Mouse (Mus musculus) MEL (cell line): ENCODE data around the gene Sec24d. TPM values are rescaled to one million over a fixed set of nuclear protein-coding genes. Genes with fewer than 3 reads are reported as not detected.

Experiments
- DNase-seq: peaks from one replicate; pipeline ENCODE4 v3.0.0; 2011; ENCODE audit warnings: low read depth, low spot score
- H3K27ac ChIP-seq: 2 replicates; pipeline ENCODE4 v1.5.1; 2012; ENCODE audit warnings: low read depth, mild to moderate bottlenecking, control low read depth, low read length, moderate library complexity; ENCODE audit not compliant: control insufficient read depth
- H3K27me3 ChIP-seq, 2 experiments: fragments of 150-350 bp in 1 of 2; sonication (generic) in 1 of 2; 2 replicates each; pipeline ENCODE4 v1.6.1; 2012; ENCODE audit warnings: low read length in 2 of 2, mild to moderate bottlenecking in 2 of 2, improper control_type of control experiment in 1 of 2, moderate library complexity in 1 of 2; ENCODE audit not compliant: insufficient read depth in 2 of 2, control insufficient read depth in 1 of 2
- H3K36me3 ChIP-seq, 2 experiments: 2 replicates each; pipeline ENCODE4 v1.6.1; 2012 to 2014; ENCODE audit warnings: low read length in 2 of 2, improper control_type of control experiment in 1 of 2, inconsistent platforms in 1 of 2, mild to moderate bottlenecking in 1 of 2; ENCODE audit not compliant: insufficient read depth in 2 of 2, control insufficient read depth in 1 of 2
- H3K4me1 ChIP-seq, 2 experiments: fragments of 150-350 bp in 1 of 2; sonication (generic) in 1 of 2; 2 replicates each; pipeline ENCODE4 v1.6.1; 2012; ENCODE audit warnings: low read length in 2 of 2, improper control_type of control experiment in 1 of 2, mild to moderate bottlenecking in 1 of 2; ENCODE audit not compliant: insufficient read depth in 2 of 2, control insufficient read depth in 1 of 2
- H3K4me3 ChIP-seq, 2 experiments: fragments of 150-350 bp in 1 of 2; sonication (generic) in 1 of 2; 2 replicates each; pipeline ENCODE4 v1.5.1; 2012; ENCODE audit warnings: low read depth in 2 of 2, low read length in 2 of 2, mild to moderate bottlenecking in 2 of 2, moderate library complexity in 2 of 2, control low read depth in 1 of 2, improper control_type of control experiment in 1 of 2; ENCODE audit not compliant: control insufficient read depth in 1 of 2, insufficient read depth in 1 of 2
- H3K79me2 ChIP-seq: 2 replicates; pipeline ENCODE4 v1.6.1; 2012; ENCODE audit warnings: mild to moderate bottlenecking, low read length, moderate library complexity; ENCODE audit not compliant: control insufficient read depth, poor library complexity, insufficient read depth
- H3K9ac ChIP-seq: 2 replicates; pipeline ENCODE4 v1.6.1; 2012; ENCODE audit warnings: low read depth, mild to moderate bottlenecking, control low read depth, low read length, moderate library complexity; ENCODE audit not compliant: control insufficient read depth, poor library complexity, severe bottlenecking
- H3K9me3 ChIP-seq: fragments of 150-350 bp; sonication (generic); replicated peaks from 2 replicates; pipeline ENCODE4 v1.6.1; 2012; ENCODE audit warnings: mild to moderate bottlenecking, low read length, improper control_type of control experiment, moderate library complexity; ENCODE audit not compliant: insufficient read depth
- ELF1 ChIP-seq: IDR thresholded peaks from 2 replicates; pipeline ENCODE4 v1.6.1; 2014; ENCODE audit warnings: low read depth, mild to moderate bottlenecking, inconsistent platforms, low read length, improper control_type of control experiment, moderate library complexity
- EP300 ChIP-seq, 2 experiments: IDR thresholded peaks; 2 replicates each; pipeline ENCODE4 v1.6.1; 2011; ENCODE audit warnings: improper control_type of control experiment in 2 of 2, low read length in 2 of 2, low read depth in 1 of 2, mild to moderate bottlenecking in 1 of 2
- GABPA ChIP-seq: IDR thresholded peaks from 2 replicates; pipeline ENCODE4 v1.6.1; 2012; ENCODE audit warnings: low read depth, mild to moderate bottlenecking, inconsistent platforms, low read length, improper control_type of control experiment, moderate library complexity
- HCFC1 ChIP-seq: IDR thresholded peaks from 2 replicates; pipeline ENCODE4 v1.6.1; 2012; ENCODE audit warnings: low read depth, mild to moderate bottlenecking, inconsistent platforms, low read length, improper control_type of control experiment, moderate library complexity
- JUND ChIP-seq: IDR thresholded peaks from 2 replicates; pipeline ENCODE4 v1.6.1; 2011; ENCODE audit warnings: low read depth, mild to moderate bottlenecking, improper control_type of control experiment, low read length
- MAFK ChIP-seq: IDR thresholded peaks from 2 replicates; pipeline ENCODE4 v1.6.1; 2011; ENCODE audit warnings: low read depth, mild to moderate bottlenecking, low read length, improper control_type of control experiment, borderline replicate concordance
- MEF2A ChIP-seq: IDR thresholded peaks from 2 replicates; pipeline ENCODE4 v1.6.1; 2014; ENCODE audit warnings: low read depth, mild to moderate bottlenecking, inconsistent platforms, low read length, improper control_type of control experiment; ENCODE audit not compliant: poor library complexity, insufficient replicate concordance, severe bottlenecking; ENCODE audit errors: extremely low read depth
- MXI1 ChIP-seq: IDR thresholded peaks from 2 replicates; pipeline ENCODE4 v1.6.1; 2011; ENCODE audit warnings: mild to moderate bottlenecking, low read depth, low read length, improper control_type of control experiment
- NRF1 ChIP-seq: IDR thresholded peaks from 2 replicates; pipeline ENCODE4 v1.6.1; 2014; ENCODE audit warnings: low read depth, mild to moderate bottlenecking, inconsistent platforms, low read length, improper control_type of control experiment, moderate library complexity; ENCODE audit not compliant: poor library complexity, insufficient read depth, severe bottlenecking
- POLR2A ChIP-seq, 2 experiments: IDR thresholded peaks; 2 replicates each; pipeline ENCODE4 v1.6.1; 2011 to 2012; ENCODE audit warnings: low read length in 2 of 2, mild to moderate bottlenecking in 2 of 2, control low read depth in 1 of 2, improper control_type of control experiment in 1 of 2, low read depth in 1 of 2, moderate library complexity in 1 of 2; ENCODE audit not compliant: control insufficient read depth in 1 of 2, insufficient read depth in 1 of 2, poor library complexity in 1 of 2
- POLR2AphosphoS2 ChIP-seq: IDR thresholded peaks from 2 replicates; pipeline ENCODE4 v1.6.1; 2011; ENCODE audit warnings: low read length, improper control_type of control experiment
- RAD21 ChIP-seq: IDR thresholded peaks from 2 replicates; pipeline ENCODE4 v1.6.1; 2011; ENCODE audit warnings: mild to moderate bottlenecking, low read depth, low read length, improper control_type of control experiment
- SIN3A ChIP-seq: IDR thresholded peaks from 2 replicates; pipeline ENCODE4 v1.6.1; 2012; ENCODE audit warnings: low read length, improper control_type of control experiment, inconsistent platforms
- TAL1 ChIP-seq: IDR thresholded peaks from 2 replicates; pipeline ENCODE4 v1.6.1; 2012; ENCODE audit warnings: mild to moderate bottlenecking, inconsistent platforms, low read length, moderate library complexity, mixed read lengths
- TCF12 ChIP-seq: IDR thresholded peaks from 2 replicates; pipeline ENCODE4 v1.6.1; 2014; ENCODE audit warnings: low read depth, mild to moderate bottlenecking, inconsistent platforms, low read length, improper control_type of control experiment, moderate library complexity
- UBTF ChIP-seq: IDR thresholded peaks from 2 replicates; pipeline ENCODE4 v1.6.1; 2012; ENCODE audit warnings: low read depth, mild to moderate bottlenecking, inconsistent platforms, low read length, improper control_type of control experiment, moderate library complexity, borderline replicate concordance; ENCODE audit not compliant: insufficient read depth
- USF2 ChIP-seq, 2 experiments: IDR thresholded peaks; 2 replicates each; pipeline ENCODE4 v1.6.1; 2011 to 2012; ENCODE audit warnings: improper control_type of control experiment in 2 of 2, low read length in 2 of 2, borderline replicate concordance in 1 of 2, inconsistent platforms in 1 of 2, low read depth in 1 of 2, mild to moderate bottlenecking in 1 of 2; ENCODE audit not compliant: insufficient read depth in 1 of 2
- ZKSCAN1 ChIP-seq: IDR thresholded peaks from 2 replicates; pipeline ENCODE4 v1.6.1; 2012; ENCODE audit warnings: low read depth, mild to moderate bottlenecking, inconsistent platforms, low read length, improper control_type of control experiment, moderate library complexity
- ZMIZ1 ChIP-seq: IDR thresholded peaks from 2 replicates; pipeline ENCODE4 v1.6.1; 2012; ENCODE audit warnings: low read depth, mild to moderate bottlenecking, inconsistent platforms, low read length, improper control_type of control experiment, moderate library complexity
- polyA plus RNA-seq, 2 experiments: library from polyadenylated mRNA; stranded (reverse) in 1 of 2; unstranded in 1 of 2; fragments of >175 nt in 1 of 2; fragments of >200 nt in 1 of 2; gene quantifications; 2 replicates each; pipeline versions ENCODE4 v1.2.1 to v1.2.4; 2012; ENCODE audit warnings: low replicate concordance in 2 of 2, low read depth in 1 of 2; ENCODE audit not compliant: insufficient read length in 2 of 2, insufficient read depth in 1 of 2, missing spikeins in 1 of 2
- total RNA-seq: library from RNA; depleted of rRNA; stranded (reverse); fragments of 300-350 nt; gene quantifications from 2 replicates; pipeline ENCODE4 v1.2.3, GENCODE M21; 2012

Sec24d gene
- total and polyA plus RNA-seq, 3 experiments = 10.3 to 23.9 TPM; not detected in 1

DNA sequence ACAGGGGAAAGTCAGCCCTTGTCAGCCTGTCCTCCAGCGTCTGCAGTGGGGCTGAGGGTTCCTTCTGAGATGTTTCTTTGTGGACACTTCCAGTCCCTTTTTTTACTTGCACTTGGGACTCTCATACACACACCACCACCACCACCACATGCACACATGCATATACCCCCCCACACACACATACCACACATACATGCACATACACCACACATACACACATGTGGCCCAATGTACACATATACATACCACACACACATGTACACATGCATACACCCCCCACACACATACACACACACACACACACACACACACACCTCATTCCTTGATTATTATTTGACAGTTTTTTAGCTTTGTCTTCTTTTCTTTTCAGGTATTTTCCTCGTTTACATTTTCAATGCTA is 73.8 kb downstream of the Sec24d start:
- no peak overlapping the region for H3K27ac ChIP-seq
- H3K4me1 ChIP-seq = peaks cover 2 to 8% of the 10 kb centered on the region in 2 experiments
- no peak overlapping the region for H3K4me3 ChIP-seq
- H3K36me3 ChIP-seq = peaks cover 0 to 9% of the 10 kb centered on the region in 2 experiments; a peak in 3 of 4 replicates
- no peak overlapping the region for H3K9ac ChIP-seq
- DNase-seq = no peak
- H3K9me3 ChIP-seq = no peaks in the 10 kb centered on the region
- no peaks in the 10 kb centered on the region for H3K27me3 ChIP-seq
- TF ChIP-seq POLR2A (IDR thresholded peaks at IDR 0.05; ENCODE audit: control insufficient read depth in 1 of 2, insufficient read depth in 1 of 2, low read depth in 1 of 2, low read length in 2 of 2, poor library complexity in 1 of 2) (no peak), GABPA (no peak), JUND (no peak), ZKSCAN1 (no peak), HCFC1 (no peak), SIN3A (no peak), TCF12 (no peak), TAL1 (no peak), EP300 (IDR thresholded peaks at IDR 0.05; ENCODE audit: low read depth in 1 of 2, low read length in 2 of 2) (no peak), ZMIZ1 (no peak)
- TF ChIP-seq, all 39 proteins: peak for 0
- no peaks in the 10 kb centered on the region for H3K79me2 ChIP-seq

- TF ChIP-seq UBTF = no peak
- no peak for TF ChIP-seq MXI1
- no peak for TF ChIP-seq RAD21
- TF ChIP-seq POLR2AphosphoS2 = no peak
- TF ChIP-seq MEF2A = no peak
- TF ChIP-seq MAFK = no peak
- TF ChIP-seq ELF1 = no peak
- no peak for TF ChIP-seq JUND
- no peak for TF ChIP-seq EP300 (IDR thresholded peaks at IDR 0.05; ENCODE audit: low read depth in 1 of 2, low read length in 2 of 2)
- no peak for TF ChIP-seq USF2 (IDR thresholded peaks at IDR 0.05; ENCODE audit: borderline replicate concordance in 1 of 2, insufficient read depth in 1 of 2, low read depth in 1 of 2, low read length in 2 of 2)
- no peak for TF ChIP-seq NRF1
- TF ChIP-seq, all 39 proteins: peak for 0
- Histone ChIP-seq H3K79me2 (no peaks in the 10 kb centered on the region), H3K9me3 (no peaks in the 10 kb centered on the region), H3K4me3 (no peak overlapping the region), H3K36me3 (no peaks in the 10 kb centered on the region; a peak in 1 of 4 replicates), H3K27ac (no peak overlapping the region), H3K4me1 (peaks cover 0 to 3% of the 10 kb centered on the region in 2 experiments; a peak in 2 of 4 replicates), H3K9ac (no peak overlapping the region), H3K27me3 (no peaks in the 10 kb centered on the region)
- no peak for DNase-seq
Measured at GRCm38 (mm10) chr3:123343690-123344089, 76.4 kb downstream of the Sec24d start.
